ENCODE assay signal across 10 mouse cellular contexts in the genomic region with DNA sequence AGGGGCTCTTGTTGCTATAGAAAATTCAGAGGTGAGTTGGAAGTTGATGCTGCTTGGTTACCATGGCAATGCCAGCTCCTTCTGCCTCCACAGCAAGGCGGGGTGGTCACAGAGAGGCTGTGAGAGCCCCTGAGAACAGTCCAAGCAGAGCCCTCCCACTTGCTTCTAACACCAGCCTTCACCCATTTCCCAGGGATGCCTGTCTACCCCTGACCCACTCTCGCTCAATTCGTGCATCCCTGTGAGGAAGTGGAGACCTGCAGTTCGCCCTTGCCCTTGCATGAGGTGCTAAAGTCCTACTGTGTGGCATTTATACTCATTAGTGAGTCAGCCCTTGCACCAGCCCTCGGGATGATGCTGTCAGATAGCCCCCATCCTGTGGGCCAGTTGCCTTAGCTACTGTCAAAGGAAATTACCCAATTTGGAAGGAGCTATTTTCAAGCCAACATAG.
DNase-seq lines count a peak whose midpoint lies in the region; ATAC-seq and TF ChIP-seq lines count a peak whose summit lies in the region.
"Had no signal": no experiment of that assay in that cellular context is flagged by ENCODE, and none has a peak within 500 bp of the region (broad histone marks: within the 10 kb centered on the region; RNA-seq: fewer than 3 reads in every experiment).

No protein-coding gene starts in this region.

- no peak for TF ChIP-seq POLR2A in brain, embryonic 14.5 days (IDR thresholded peaks at IDR 0.05; ENCODE audit: borderline replicate concordance, extremely low read depth, insufficient read depth, insufficient read length, poor library complexity, severe bottlenecking)
- peak; percentile 11; the same call in 1 of the 2 replicates for TF ChIP-seq POLR2A in olfactory bulb, adult 2 months (IDR thresholded peaks at IDR 0.05; ENCODE audit: insufficient read depth, low read depth, low read length)

- DNase-seq in brain, embryonic 14.5 days (ENCODE audit: low read depth): peak; percentile 86
- DNase-seq in left cerebral cortex, adult 9 months (ENCODE audit: low spot score in 2 of 2): peak; percentile 61 to 68
- DNase-seq in kidney, postnatal 10 days: no peak
- no peak for DNase-seq in urinary bladder, postnatal 36 days (ENCODE audit: low spot score in 2 of 2)
- no peak for DNase-seq in spleen, postnatal 36 days (ENCODE audit: low spot score in 2 of 2)
- DNase-seq: heart, adult 18-20 months had no signal

- H3K4me2 ChIP-seq in forebrain, embryonic 16.5 days (ENCODE audit: low read length): no peak overlapping the region
- H3K4me2 ChIP-seq: liver, embryonic 11.5 days had no signal

- H3K4me1 ChIP-seq in forebrain, embryonic 16.5 days (replicated peaks; ENCODE audit: control insufficient read depth, insufficient read depth, low read length): peaks cover 8% of the 10 kb centered on the region
- H3K4me1 ChIP-seq in olfactory bulb, adult 2 months (ENCODE audit: control insufficient read depth, insufficient read depth, low read length): peaks cover 31% of the 10 kb centered on the region

- H3K36me3 ChIP-seq in forebrain, embryonic 16.5 days (ENCODE audit: control insufficient read depth, insufficient read depth): no peaks in the 10 kb centered on the region

- no peak overlapping the region for H3K9ac ChIP-seq in forebrain, embryonic 16.5 days (replicated peaks; ENCODE audit: low read depth, low read length)

- ATAC-seq in forebrain, embryonic 16.5 days: peak; percentile 81

- 40% methylated on average over 5 of the region's 5 CpGs for WGBS in forebrain, embryonic 16.5 days
- WGBS in olfactory bulb, adult 2 months: 29% methylated on average over 5 of the region's 5 CpGs

- TF ChIP-seq CTCF in brain, embryonic 14.5 days (IDR thresholded peaks at IDR 0.05; ENCODE audit: borderline replicate concordance, extremely low read depth, insufficient read depth, insufficient read length): no peak
- no peak for TF ChIP-seq CTCF in olfactory bulb, adult 2 months (IDR thresholded peaks at IDR 0.05; ENCODE audit: insufficient read depth, low read depth, low read length)

- no peak overlapping the region for H3K4me3 ChIP-seq in forebrain, embryonic 16.5 days (replicated peaks; ENCODE audit: low read length)
- H3K4me3 ChIP-seq in olfactory bulb, adult 2 months (ENCODE audit: insufficient read depth, low read depth, low read length): no peak overlapping the region
- H3K4me3 ChIP-seq: erythroblast, embryonic 14.5 days had no signal

- H3K27me3 ChIP-seq in forebrain, embryonic 16.5 days (replicated peaks; ENCODE audit: control insufficient read depth, insufficient read depth, low read length): no peaks in the 10 kb centered on the region

- no peaks in the 10 kb centered on the region for H3K9me3 ChIP-seq in forebrain, embryonic 16.5 days (ENCODE audit: control insufficient read depth, low read length)

- peak overlapping the region; percentile 74 for H3K27ac ChIP-seq in forebrain, embryonic 16.5 days (ENCODE audit: low read length)
- H3K27ac ChIP-seq in olfactory bulb, adult 2 months (ENCODE audit: insufficient read depth, low read depth, low read length): peak overlapping the region; percentile 96

Comparison
In these comparisons a context has a peak if more than half of its experiments do, and no peak if none do; other contexts are left out.
1. DNase-seq: peak in brain, embryonic 14.5 days (single experiment) and left cerebral cortex, adult 9 months (2 of 2); none in kidney, postnatal 10 days (single experiment), urinary bladder, postnatal 36 days (0 of 2) and spleen, postnatal 36 days (0 of 2).